Mouse (Mus musculus): ENCODE measurements around the gene Ankrd31.
"Not testable (repeated sequence)": the region's sequence is repeated elsewhere in the genome, so short reads cannot be mapped to it uniquely, and the experiment has no call there.

Ankrd31 gene

DNA sequence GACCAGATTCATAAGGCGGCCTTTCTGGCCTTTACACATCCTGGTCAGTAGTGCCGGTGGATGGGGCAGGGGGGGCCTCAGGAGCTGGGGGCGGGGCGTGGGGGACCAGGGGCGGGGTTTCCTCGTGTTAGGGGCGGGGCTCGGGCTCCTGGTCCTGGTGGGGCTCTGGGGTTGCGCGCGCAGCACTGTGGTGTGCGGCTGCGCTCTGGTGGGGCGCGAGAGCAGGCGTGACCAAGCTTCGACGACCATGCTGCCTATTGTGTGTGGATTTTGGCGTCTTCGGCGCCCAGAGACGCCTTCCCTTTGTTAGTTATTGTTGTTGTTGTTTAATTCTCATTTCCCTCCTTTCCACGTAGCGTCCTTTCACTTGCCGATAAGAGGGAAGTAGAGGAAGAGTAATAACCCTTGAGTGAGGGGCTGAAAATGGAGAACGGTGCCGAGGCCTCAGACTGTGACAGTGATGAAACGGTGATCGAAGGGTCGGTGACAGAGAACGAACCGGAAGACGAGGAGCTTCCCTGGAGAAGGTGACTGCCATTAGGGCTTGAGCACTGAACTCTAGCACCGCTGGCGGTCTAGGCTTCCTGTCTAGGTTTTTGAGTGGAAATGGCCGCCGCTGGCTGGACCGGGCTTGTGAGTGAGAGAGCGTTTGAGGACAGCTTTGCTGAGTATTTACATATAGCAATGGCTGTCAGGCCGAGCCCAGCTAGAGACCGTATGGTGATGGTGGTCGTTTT, at the start of gene Ankrd31:
Gene Ankrd31, plus strand, starts transcription at position 164 of the 737 bp plus-strand sequence.
- no peak for DNase-seq

DNA sequence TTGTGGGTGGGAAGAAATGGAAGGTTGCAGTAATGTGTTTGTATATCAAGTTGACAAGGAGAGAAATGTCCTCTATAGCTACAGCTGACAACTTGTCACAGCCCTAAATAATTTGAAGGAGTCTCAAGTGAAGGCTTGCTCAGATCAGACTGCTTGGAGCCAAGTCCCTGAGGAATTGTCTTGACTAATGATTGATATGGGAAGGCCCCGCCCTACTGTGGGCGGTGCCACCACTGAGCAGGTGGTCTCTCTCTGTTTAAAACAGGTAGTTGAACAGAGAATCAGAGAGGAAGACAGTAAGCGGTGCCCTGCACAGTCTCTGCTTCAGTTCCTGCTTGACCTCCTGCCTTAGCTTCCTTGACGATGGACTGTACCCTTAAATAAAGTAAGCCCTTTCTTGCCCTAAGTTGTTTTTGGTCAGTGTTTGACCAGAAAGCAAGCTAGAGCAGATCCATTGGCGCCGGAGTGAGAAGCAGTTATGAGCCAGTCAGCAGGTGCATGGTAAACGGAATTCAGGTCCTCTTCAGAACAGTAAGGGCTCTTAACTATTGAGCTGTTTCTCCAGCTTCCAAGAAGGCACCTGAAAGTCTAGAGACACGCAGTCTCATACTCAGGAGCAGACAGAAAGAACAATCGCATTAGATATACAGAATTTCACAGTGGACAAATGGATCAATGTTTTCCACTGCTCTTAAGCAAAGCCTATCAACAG, 45.3 kb upstream of the Ankrd31 start:
- no peak for DNase-seq

DNA sequence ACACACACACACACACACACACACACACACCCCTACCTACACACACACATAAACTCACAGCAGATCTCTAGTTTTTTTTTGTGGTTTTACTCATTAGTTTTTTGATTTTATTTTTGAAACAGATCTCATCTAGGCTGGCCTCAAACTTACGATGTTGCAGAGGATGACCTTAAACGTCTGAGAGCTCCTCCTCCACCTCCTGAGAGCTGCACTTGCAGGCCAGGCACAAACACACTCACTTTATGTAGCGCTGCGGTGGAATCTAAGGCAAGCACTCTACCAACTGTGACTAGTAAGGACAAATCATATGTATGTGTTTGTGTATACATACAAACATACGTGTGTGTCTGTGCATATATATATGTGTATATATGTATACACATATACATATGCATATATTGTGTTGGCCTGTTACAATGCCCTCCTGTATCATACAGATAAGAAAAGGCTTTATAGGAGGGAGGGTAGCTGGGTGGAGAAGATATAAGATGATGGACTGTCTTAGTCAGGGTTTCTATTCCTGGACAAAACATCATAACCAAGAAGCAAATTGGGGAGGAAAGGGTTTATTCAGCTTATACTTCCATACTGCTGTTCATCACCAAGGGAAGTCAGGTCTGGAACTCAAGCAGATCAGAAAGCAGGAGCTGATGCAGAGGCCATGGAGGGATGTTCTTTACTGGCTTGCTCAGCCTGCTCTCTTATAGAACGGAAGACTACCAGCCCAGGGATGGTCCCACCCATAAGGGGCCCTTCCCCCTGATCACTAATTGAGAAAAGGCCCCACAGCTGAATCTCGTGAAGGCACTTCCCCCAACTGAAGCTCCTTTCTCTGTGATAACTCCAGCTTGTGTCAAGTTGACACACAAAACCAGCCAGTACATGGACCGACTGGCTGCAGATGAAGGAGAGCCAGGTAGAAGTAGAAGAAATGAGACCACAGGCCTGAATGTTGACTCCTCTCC, 38.5 kb upstream of the Ankrd31 start:
- DNase-seq, result no peak

DNA sequence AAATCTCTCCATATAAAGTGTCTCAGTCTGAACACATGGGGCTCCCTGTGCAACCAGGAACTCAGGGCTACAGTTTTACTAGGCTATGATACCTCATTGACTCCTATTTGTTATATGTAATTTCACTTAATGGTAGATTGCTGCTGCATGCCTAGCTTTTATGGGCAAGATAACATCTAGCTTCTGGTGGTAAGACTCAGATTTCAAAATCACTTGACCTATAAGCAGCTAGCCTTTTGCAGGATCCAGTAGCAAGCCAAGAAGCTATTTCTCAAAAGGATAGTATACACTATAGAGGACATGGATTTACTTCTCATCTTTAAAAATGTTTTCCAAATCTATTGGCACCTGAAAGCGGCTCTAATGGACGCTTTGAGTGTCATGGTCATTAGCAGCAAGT, 31.8 kb upstream of the Ankrd31 start:
- DNase-seq, result no peak

DNA sequence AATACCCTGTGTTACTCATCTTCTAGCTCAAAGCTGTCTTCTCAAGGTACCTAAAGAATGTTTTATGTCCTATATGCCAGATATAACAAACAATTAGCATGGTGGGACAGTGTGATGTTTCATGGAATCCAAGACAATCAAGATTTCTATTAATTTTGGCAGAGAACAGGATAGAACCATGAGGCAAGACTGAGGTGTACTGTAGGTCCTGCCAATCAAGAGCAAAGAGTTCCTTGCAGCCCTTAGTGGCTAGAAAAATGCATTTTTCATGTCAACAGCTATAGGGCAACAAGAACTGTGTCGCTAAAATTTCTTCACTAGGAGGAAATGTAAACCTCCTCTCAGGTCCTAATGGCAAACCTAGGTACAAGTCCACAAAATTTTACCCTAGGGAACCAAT, 30.3 kb upstream of the Ankrd31 start:
- no peak for DNase-seq

DNA sequence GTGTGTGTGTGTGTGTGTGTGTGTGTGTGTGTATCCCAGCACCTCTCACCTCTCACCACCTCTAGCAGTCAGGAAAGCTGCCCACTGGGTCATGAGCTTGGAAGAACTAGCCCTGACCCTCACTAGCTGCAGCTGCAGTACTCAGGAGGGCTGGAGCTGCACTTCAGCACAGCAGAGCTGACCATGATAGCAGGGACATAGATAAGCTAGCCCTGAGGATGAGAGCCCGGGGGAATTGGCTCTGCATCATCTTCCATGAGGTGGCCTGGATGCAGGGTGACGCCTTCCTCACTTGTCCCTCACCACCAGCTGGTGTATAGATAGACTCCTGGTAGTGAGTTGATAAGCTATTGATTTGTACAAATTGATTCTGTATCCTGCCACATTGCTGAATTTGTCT, 28.1 kb upstream of the Ankrd31 start:
- DNase-seq, result no peak

DNA sequence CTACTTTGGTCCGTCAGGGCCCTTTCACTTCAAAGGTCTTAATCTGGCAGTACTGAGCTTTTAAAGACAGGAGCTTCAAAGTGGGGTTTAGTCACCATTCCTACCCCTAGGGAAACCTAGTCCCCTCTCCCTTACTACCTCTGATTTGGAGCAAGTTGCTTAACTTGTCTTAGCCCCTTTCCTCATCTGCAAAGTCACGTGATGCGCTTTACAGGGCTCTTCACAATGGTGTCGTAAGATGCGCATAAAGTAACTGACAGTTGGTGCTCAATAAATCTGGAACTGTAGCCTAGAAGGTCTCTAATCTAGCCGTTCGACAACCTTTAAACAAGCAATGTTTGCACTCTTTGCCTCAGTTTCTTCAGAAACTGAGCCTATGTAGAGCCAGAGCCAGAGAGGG, 19.8 kb upstream of the Ankrd31 start:
- no peak for DNase-seq

DNA sequence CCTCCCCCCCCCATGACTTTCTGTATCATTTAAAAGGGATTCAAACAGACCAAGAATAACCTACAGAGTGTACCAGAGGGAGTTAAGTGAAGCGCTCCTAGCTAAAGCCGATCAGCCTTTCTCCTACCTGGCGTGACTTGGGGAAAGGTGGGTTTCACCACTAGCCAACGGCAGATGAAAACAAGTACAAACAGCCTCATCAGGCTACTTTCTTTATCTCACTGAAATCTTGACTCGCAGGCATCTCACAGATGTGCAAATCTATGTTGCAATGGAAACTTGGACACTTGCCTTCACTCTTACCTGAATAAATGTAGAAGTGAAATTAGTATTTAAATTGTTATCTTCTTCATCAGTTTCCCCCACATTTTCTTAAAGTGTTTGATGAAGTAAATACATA, 18.9 kb upstream of the Ankrd31 start:
- DNase-seq, result no peak

DNA sequence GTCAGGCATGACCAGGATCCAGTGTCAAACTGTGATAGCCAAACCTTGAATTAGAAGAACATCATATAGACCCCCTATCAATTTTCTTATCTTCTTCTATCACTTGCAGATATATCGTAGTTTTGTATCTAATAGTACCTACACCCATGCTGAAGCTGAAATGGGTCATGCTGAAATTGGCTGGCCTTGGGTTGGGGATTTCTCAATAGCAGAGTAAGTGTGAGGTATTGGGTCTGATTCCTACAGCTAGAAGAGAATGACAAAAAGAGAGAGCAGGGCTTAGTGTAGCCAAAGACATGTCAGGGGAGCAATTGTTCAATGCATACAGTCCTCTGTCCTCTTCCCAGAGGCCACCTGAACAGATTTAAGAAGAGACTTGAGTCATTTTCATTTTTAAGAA, 18.0 kb upstream of the Ankrd31 start:
- no peak for DNase-seq

DNA sequence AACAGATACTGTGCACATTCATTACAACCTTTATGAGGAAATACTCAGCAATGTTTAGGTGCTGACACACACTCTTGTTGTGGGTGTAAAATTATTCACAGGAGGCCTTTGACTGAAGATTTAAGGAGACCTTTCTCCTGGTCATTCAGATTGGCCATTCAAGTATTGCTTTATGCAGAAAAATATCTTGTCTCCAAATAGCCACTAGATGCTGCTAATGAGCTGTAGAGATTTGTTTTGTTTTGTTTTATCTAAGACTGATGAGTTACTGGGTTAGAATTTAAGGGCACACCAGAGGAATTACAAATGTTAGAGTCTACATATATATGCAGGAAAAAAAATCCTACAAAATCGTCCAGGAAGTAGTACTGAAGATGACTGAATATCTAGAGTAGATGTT, 12.9 kb upstream of the Ankrd31 start:
- no peak for DNase-seq

DNA sequence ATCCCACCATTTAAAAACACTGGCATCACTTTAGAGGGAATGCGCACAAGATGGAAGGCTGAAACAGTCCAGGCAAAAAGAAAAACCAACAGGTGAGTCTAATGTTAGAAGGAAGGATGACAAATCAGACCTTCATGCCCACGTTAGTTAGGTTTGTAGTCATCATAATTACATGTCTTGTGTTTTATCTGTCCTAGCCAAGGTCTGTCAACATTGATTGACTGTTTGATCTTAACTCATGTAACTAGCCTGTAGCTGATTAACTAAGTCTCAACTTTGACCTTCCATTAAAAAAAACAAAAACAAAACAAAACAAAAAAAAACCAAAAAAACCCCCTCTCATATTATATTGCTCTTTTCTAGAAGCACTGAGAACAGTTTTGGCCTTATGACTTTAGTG, 7.9 kb upstream of the Ankrd31 start:
- DNase-seq, result no peak

DNA sequence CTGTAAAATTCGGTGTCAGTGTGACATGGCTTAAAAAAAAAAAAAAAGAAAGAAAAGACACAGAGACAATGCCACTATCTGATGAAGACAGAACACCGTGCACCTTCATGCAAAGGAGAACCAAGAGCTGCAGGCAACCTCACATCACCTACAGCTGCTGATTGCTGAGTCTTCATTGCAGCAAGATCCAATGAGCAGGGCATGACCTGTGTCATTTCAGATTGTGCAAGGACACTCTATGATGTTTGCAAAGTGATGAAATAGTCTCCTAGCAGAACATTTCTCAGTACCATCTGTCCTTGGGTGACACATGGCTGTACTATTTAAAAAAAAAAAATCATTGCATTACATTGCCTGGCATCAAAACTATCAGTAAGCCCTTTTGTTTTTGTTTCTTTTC, 5.2 kb upstream of the Ankrd31 start:
- no peak for DNase-seq

DNA sequence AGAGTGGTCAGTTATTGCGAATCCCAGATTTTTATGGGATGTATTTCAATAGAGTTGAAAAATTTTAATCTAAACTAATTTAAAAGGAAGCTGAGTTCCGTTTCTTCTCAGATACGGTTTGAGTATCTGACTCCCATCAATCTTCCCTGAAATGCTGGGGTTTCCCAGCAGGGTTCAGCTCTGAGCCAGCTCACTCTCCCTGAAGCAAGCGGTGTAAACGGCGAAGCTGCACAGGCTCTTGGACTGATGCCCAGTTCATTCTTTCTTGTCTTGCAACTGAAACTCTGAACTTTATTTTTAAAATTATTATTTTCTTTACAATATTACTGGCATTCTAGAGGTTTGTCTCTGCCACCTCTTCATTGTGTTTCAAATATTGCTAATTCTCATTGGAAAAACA, 2.0 kb upstream of the Ankrd31 start:
- DNase-seq, result no peak

DNA sequence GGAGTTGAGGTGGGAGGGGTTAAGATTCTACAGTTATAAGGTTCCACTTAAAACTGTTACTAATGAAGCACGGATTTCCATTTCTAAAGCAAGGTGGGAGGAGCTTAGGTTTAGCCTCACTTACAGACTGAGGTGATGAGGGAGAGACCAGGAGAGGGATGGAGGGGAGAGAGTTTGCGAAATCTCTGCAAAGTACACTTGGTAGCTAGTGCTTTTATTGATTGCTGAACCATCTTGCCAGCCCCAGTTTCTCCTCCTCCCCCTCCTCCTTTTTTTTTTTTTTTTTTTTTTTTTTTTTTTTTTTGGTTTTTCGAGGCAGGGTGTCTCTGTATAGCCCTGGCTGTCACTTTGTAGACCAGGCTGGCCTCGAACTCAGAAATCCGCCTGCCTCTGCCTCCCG, 1.8 kb downstream of the Ankrd31 start:
- DNase-seq, result no peak

DNA sequence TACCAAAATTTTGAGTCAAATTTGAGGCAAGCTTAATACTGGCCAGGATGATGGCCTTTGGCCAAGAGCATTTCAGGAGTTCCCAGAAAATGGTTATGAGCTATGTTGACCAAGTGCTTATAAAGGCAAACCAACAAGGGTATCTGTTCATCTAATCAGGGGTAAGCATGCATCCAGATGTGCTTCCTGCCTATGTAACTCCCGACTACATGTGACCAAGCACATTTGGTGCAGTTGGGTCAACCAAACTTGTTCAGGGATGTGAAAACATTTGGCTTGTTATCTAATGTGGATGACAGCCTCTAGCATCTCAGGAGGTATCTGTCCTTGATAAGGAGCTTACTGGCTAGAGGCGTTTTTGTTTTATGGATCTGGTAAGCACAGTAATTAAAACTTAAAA, 12.8 kb downstream of the Ankrd31 start:
- no peak for DNase-seq

DNA sequence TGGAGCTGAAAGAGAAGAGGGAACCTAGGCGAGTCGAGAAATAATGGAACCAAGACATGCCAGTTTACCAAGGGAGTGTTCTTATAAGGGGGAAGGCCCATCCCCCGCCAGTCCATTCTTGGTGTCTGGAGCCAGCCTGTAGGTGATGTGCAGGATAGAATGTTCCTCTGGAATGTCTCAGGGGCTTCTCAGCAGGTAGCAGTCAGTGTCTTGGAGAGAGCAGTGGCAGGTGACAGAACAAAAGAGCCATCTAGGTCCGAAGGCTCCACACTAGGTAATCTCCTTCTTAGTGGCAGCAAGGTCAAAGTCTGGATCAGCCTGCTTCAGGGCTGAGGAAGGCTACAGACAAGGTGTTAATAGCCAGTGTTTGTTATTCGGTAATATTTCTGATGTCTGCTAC, 38.0 kb downstream of the Ankrd31 start:
- DNase-seq, result not testable (repeated sequence)

DNA sequence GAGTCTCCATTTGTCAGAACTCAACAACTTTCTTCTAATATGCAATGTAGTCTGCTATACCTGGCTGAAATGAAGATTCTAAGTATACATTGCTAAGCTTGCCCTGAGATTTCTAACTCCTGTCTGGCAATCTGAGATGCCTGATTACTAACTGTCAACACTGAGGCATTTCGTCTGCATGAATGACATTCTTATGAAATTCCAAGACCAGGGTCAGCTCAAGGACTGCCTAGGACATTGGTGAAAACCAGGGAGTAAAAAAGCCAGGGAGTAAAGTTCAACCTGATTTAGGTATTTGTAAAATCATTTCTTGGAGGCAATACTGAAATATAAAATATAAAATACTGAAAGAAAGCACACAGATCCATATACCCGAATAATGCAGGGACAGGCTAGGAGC, 45.4 kb downstream of the Ankrd31 start:
- DNase-seq, result no peak

DNA sequence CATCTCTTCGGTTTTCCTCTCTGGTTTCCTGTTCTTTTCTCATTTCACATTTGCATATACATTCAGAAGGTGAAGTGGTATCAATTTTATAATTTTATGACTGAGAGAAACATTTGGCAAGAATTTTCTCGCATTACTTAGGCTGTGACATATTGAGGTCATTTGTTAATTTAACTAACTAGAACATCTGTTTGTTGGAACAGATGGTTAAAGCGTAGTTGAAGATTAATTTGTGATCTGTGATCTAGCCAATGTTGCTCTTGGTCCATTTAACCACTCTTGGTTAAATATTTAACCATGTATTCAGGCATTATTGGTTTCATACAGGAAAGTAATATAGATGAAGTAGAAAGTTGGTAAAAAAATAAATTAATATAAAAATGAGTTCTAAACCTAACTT, 47.2 kb downstream of the Ankrd31 start:
- DNase-seq, result no peak

DNA sequence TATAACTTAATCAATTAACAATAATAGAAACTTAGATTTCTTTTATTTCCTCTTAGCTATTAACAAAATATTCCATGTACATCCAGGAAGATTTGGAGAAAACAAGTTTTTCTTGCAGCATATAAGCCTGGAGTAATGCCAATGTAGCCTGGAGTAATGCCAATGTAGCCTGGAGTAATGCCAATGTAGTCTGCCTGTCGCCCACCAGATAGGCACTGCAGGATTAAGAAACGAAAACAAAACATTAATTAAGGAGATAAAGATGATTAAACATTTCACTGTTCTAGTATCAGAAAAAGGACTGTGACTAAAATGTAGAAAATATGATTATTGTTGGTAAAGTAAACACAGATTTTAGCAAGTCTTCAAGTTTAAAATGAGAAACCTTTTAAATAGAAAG, 49.4 kb downstream of the Ankrd31 start:
- DNase-seq, result no peak

DNA sequence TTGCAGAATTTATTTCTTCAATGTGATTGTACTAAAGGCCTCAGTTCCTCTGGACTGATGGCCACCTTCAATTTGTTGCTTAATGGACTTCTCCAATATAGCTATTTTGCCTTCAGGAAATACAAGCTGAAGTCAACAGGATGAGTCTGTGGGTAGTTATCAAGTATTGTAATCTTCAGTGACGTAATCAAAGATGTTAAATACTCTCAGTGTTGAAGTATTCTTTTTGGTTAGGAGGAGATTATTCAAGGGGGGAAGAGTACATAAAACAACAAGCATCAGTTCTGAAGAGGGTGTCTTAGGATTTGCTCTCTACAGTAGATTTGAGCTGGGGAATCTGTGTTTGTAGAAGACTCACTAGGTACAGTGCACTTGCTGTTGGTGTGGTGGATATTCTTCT, 101.7 kb downstream of the Ankrd31 start:
- no peak for DNase-seq

DNA sequence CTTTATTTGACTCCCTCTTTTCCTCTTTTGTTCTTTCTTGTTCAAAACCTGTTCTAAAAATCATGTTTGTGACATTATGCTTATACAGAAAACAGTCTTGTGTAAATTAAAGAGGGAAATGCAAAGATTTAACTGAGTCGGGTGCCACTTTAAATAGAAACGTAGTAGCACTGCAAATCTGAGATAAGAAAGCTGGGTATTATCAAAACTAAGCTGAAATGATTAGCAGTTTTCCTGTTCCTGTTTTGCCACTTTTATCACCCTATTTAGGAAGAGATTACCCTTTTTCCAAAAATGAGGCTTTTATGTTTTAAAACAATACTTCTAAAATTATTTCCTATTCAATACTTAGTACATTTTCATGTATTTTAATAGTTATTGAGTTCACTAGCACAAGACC, 104.1 kb downstream of the Ankrd31 start:
- DNase-seq, result no peak

DNA sequence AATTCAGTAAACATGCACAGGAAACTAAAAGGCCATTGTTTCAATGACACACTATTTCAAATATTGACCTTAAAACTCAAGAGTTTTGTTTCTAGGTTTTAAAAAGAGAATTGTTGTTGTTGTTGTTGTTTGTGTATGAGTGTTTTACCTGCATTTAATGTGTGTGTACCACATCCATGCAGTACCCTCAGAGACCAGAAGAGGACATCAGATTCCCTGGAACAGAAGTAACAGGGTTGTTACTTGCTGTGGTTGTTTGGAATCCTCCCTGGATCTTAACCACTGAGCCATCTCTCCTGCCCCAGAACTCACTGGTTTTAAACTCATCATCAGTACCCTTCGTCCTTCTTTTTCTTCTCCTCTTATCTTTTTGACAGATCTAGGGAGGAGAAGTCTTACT, 105.2 kb downstream of the Ankrd31 start:
- no peak for DNase-seq

DNA sequence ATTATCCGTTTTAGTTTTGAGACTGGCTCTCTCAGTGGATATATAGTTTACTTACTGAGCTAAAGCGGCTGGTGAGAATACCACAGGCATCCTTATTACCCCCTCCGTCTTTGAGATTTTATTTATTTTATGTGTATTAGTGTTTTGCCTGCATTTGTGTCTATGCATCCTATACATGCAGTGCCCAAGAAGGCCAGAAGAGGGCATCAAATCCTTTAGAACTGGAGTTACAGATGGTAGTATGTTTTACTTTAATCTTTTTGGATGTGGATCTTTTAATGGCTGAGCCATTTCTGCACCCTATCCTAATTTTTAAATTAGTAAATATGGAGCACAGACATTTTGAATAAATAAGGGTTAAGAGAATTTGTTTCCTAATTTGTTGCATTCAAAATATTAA, 107.1 kb downstream of the Ankrd31 start:
- DNase-seq, result peak; percentile 40

DNA sequence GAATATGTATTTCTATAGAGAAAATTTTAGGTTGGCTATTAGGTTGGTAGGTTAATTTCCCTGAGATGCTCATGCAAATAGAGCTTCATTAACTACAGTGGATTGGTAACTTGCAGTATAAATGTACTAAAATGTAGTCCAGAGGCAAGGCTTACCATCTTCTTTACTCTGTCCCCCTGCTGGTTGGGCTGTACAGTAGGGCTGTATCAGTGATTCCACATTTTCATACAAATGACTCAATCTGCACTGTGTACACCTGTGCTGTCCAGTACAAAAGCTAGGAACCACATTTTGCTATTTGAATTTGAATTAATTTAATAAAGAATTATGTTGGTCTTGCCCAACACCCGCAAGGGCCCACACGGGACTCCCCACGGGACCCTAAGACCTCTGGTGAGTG, 111.1 kb downstream of the Ankrd31 start:
- DNase-seq, result no peak
